Mouse (Mus musculus) kidney, embryonic 15.5 days (tissue): ENCODE measurements around the gene Zp3. TPM values are rescaled to one million over a fixed set of nuclear protein-coding genes. Genes with fewer than 3 reads are reported as not detected.

Experiments
- ATAC-seq: fragments of 200-750 bp; cut with Nextera tagmentation; replicated peaks from 2 replicates; pipeline ENCODE4 v1.8.0; 2017; ENCODE audit warnings: moderate TSS enrichment; ENCODE audit not compliant: low FRiP score
- H3K27ac ChIP-seq: fragments of 300-500 bp; sonication (generic); 2 replicates; pipeline ENCODE4 v1.5.1; 2015; ENCODE audit warnings: mild to moderate bottlenecking, inconsistent platforms
- H3K27me3 ChIP-seq: fragments of 300-500 bp; sonication (generic); 2 replicates; pipeline ENCODE4 v1.6.1; 2015; ENCODE audit warnings: inconsistent platforms
- H3K36me3 ChIP-seq: fragments of 300-500 bp; sonication (generic); 2 replicates; pipeline ENCODE4 v1.6.1; 2015; ENCODE audit warnings: inconsistent platforms
- H3K4me1 ChIP-seq: fragments of 300-500 bp; sonication (generic); 2 replicates; pipeline ENCODE4 v1.6.1; 2015; ENCODE audit warnings: inconsistent platforms
- H3K4me2 ChIP-seq: fragments of 300-500 bp; sonication (generic); 2 replicates; pipeline ENCODE4 v1.6.1; 2015; ENCODE audit warnings: moderate library complexity, mild to moderate bottlenecking, inconsistent platforms
- H3K4me3 ChIP-seq: fragments of 300-500 bp; sonication (generic); replicated peaks from 2 replicates; pipeline ENCODE4 v1.5.1; 2015; ENCODE audit warnings: mild to moderate bottlenecking, inconsistent platforms
- H3K9ac ChIP-seq: fragments of 300-500 bp; sonication (generic); 2 replicates; pipeline ENCODE4 v1.6.1; 2015; ENCODE audit warnings: mild to moderate bottlenecking, inconsistent platforms
- H3K9me3 ChIP-seq: fragments of 300-500 bp; sonication (generic); replicated peaks from 2 replicates; pipeline ENCODE4 v1.6.1; 2016; ENCODE audit warnings: inconsistent platforms
- WGBS: fragments of 180-500 bp; shearing (Covaris S2); methylation state at CpG from one replicate; pipeline ENCODE4 v1.1.7; 2015; ENCODE audit warnings: mixed read lengths; 5-methylcytosine and 5-hydroxymethylcytosine counted together
- polyA plus RNA-seq: library from polyadenylated mRNA; unstranded; fragments of >200 nt; fragmentation: Nextera tagmentation; extraction: Ambion mirVana; gene quantifications from 2 replicates; pipeline ENCODE4 v1.2.1, GENCODE M21; 2015

Zp3 gene
- polyA plus RNA-seq: 0.30 TPM in 1 of 2 replicates, not detected in the other

DNA sequence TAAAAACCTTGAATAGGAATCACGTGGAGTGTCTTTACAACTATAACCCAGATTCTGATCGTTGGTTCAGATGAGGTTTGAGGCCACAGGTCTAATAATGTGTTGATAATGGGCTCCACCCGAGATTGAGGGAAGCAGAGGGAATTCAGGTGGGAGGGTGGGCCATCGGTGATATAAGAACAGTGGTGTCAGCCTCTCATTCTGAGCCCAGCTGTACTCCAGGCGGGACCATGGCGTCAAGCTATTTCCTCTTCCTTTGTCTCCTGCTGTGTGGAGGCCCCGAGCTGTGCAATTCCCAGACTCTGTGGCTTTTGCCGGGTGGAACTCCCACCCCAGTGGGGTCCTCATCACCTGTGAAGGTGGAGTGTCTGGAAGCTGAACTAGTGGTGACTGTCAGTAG is at the start of gene Zp3:
Zp3 (plus strand) TSS at position 196 of the 400 bp plus-strand sequence.
- no peak within 1 kb of the TSS for H3K27ac ChIP-seq
- 69% methylated on average over 8 of the region's 8 CpGs for WGBS
- H3K9me3 ChIP-seq: no peaks in the 10 kb centered on the region
- H3K4me1 ChIP-seq: no peaks in the 10 kb centered on the region
- no peaks in the 10 kb centered on the region for H3K36me3 ChIP-seq
- no peak within 1 kb of the TSS for H3K4me3 ChIP-seq
- no peak within 1 kb of the TSS for H3K9ac ChIP-seq
- no peak within 1 kb of the TSS for H3K4me2 ChIP-seq
- no peak for ATAC-seq
- no peaks in the 10 kb centered on the region for H3K27me3 ChIP-seq

DNA sequence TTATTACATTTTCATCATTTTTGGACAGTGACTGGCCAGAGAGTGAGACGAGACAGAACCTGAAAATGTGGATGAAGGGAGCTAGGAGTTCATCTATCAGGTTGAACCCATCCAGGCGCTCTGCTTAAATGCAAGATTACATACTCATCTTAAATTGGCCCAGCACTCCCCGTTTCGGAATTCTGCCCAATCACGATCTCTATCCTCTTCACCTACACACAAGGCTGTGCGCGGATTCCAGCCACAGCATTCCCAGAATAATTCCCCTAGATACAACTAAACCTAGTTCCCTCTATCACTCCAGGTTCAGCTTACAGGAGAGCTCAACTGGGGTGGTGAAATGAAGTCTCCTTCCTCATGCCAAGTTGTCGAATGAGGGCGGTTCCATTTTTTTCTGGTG is 48.4 kb upstream of the Zp3 start:
- H3K27ac ChIP-seq: no peak overlapping the region
- no peaks in the 10 kb centered on the region for H3K27me3 ChIP-seq
- H3K4me3 ChIP-seq: no peak overlapping the region
- H3K9me3 ChIP-seq: no peaks in the 10 kb centered on the region
- no peak overlapping the region for H3K9ac ChIP-seq
- H3K36me3 ChIP-seq: peaks cover 60% of the 10 kb centered on the region
- WGBS: 93% methylated on average over 9 of the region's 9 CpGs
- no peak overlapping the region for H3K4me2 ChIP-seq
- ATAC-seq: no peak
- peaks cover 23% of the 10 kb centered on the region for H3K4me1 ChIP-seq

DNA sequence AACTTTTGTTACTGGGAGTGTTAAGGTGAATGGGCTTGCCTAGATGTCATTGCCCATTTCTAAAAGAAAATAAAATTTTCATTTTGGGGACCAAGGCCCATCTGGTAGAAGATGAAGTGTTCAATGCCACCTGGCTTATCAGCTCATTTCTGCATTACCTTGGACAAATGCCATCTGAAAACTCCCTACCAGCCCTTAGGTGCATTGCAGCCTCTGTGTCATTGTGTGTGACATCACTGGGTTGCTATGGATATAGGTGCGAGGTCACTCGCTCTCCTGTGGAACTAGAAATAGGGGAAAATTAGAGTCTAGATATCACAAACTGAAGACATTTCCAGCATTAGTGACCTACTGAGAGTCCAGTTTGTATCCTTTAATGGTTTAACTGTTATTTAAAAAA is 47.5 kb upstream of the Zp3 start:
- H3K4me1 ChIP-seq: peaks cover 23% of the 10 kb centered on the region
- no peak overlapping the region for H3K27ac ChIP-seq
- WGBS: 76% methylated on average over 2 of the region's 2 CpGs
- H3K27me3 ChIP-seq: no peaks in the 10 kb centered on the region
- ATAC-seq: no peak
- peaks cover 52% of the 10 kb centered on the region for H3K36me3 ChIP-seq
- no peak overlapping the region for H3K4me3 ChIP-seq
- H3K9ac ChIP-seq: no peak overlapping the region
- no peaks in the 10 kb centered on the region for H3K9me3 ChIP-seq
- peak overlapping the region; percentile 35 for H3K4me2 ChIP-seq

DNA sequence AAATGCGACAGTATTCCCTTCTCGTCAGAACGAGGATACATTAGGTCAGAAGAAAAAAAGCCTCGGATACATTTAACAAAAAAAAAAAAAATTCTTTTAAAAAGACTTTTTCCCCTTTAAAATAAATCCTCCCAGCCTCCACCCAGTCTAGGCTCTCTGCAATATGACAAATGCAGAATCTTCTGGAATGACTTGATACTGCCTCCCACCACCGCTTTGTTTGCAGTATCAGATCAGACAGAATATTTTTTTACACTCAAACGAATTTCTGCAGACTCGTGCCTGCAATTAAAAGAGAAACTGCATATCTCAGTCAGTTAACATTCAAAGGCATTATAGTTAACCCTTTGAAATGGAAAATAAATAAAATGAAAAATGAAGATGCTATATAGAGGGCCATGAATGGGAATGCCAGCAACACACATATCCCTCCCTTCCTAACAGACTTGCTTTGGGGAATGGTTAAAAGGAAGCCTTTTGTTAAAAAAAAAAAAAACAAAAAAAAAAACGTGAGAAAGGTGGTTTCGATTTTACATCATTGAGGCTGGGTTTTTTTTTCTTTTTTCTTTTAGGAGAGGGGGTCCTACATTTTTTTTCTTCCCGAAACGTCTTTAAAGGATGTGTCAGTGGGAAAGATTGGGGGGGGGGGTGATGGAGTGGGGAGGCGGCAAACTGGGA is 46.5 kb upstream of the Zp3 start:
- H3K4me1 ChIP-seq: peaks cover 23% of the 10 kb centered on the region
- H3K9ac ChIP-seq: peak overlapping the region; percentile 93
- peak overlapping the region; percentile 97 for H3K4me3 ChIP-seq
- no peaks in the 10 kb centered on the region for H3K9me3 ChIP-seq
- 7% methylated on average over 12 of the region's 12 CpGs for WGBS
- H3K4me2 ChIP-seq: peak overlapping the region; percentile 64
- H3K27ac ChIP-seq: peak overlapping the region; percentile 98
- H3K36me3 ChIP-seq: peaks cover 42% of the 10 kb centered on the region
- no peaks in the 10 kb centered on the region for H3K27me3 ChIP-seq
- ATAC-seq: no peak

DNA sequence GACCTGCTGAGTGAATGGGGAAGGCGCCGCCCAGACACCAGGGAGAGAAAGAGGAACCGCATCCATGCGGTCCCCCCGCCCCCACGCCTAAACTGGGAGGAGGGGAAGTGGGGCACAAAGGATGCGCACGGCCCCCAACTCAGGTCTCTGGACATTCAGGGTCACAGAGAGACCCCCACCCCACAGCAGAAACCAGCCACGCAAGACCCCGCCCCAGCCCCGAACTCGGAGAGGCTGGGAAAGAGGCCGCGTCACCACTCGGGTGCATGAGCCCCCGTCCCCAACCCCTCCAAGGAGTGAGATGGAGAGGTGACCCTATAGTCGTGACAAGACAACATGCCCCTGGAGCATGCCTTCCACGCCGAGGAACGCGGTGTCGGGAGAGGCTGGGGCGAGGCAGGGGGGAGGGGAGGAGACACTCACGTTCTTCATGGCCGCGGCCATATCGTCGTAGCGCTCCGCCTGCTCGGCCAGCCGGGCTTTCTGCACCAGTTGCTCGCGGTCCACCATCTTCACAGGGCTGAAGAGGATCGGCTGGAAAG is 45.9 kb upstream of the Zp3 start:
- Histone ChIP-seq H3K27me3 (no peaks in the 10 kb centered on the region), H3K4me2 (peak overlapping the region; percentile 64), H3K9ac (peak overlapping the region; percentile 93), H3K9me3 (no peaks in the 10 kb centered on the region), H3K27ac (peak overlapping the region; percentile 98), H3K36me3 (peaks cover 36% of the 10 kb centered on the region), H3K4me1 (peaks cover 23% of the 10 kb centered on the region), H3K4me3 (peak overlapping the region; percentile 97)
- under 1% methylated on average over 33 of the region's 35 CpGs for WGBS
- peak; percentile 75 for ATAC-seq

DNA sequence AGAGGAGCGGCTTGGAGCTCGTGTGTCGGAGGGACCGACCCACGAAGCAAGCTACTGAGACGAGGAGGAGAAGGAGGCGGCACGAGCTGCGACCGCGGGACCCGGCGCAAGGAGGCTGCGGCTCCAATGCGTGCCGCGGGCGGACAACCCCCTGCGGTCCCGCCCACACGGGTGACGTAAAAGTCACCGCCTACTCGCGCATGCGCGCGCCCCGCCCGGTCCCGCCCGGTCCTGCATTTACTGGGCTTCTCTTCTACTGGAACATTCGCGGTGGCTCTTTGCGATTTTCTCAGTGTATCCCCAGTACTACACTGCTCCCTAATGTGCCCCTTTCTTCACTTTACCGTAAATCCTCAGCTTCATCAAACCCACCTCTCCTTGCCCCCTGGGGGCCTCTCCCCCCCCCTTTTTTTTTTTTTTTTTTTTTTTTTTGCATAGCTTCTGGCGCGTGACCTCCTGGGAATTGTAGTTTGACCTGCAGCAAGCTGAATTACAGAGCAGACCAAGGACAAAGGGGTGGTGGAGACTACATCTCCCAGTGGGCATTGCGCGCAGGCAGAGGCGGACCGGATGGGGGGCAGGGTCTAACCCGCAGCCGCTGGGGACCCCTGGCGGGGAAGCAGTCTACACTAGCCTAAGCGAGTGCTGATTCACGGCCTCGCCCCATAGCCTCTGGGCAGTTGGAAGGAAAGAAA is 45.3 kb upstream of the Zp3 start, which contains the start of gene Ywhag:
Ywhag (minus strand) TSS at position 136 of the 695 bp plus-strand sequence.
- H3K4me2 ChIP-seq: peak within 1 kb of the TSS; percentile 64
- peak within 1 kb of the TSS; percentile 93 for H3K9ac ChIP-seq
- no peaks in the 10 kb centered on the region for H3K9me3 ChIP-seq
- H3K4me3 ChIP-seq: peak within 1 kb of the TSS; percentile 97
- H3K27ac ChIP-seq: peak within 1 kb of the TSS; percentile 98
- ATAC-seq: peak; percentile 97
- peaks cover 29% of the 10 kb centered on the region for H3K36me3 ChIP-seq
- no peaks in the 10 kb centered on the region for H3K27me3 ChIP-seq
- under 1% methylated on average over 48 of the region's 48 CpGs for WGBS
- peaks cover 23% of the 10 kb centered on the region for H3K4me1 ChIP-seq

DNA sequence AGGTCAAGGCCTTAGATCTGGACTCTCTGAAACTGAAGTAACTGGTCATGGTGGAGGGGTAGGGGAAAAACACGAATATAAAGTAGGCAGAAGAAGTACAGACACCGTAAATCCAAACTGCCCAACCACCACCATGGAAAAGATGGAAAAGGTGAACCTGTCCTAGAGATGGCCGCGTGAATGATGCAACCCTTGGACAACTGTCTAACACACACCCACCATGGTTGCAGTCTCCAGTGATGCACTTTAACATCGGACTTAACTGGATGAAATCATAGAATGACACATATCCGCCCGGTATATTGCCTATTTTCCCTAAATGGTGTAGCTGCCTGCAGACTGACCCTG is 44.7 kb upstream of the Zp3 start:
- WGBS: 54% methylated on average over 7 of the region's 7 CpGs
- Histone ChIP-seq H3K9me3 (no peaks in the 10 kb centered on the region), H3K4me2 (peak overlapping the region; percentile 64), H3K4me3 (peak overlapping the region; percentile 97), H3K27ac (peak overlapping the region; percentile 98), H3K36me3 (peaks cover 24% of the 10 kb centered on the region), H3K9ac (no peak overlapping the region), H3K4me1 (peaks cover 23% of the 10 kb centered on the region), H3K27me3 (no peaks in the 10 kb centered on the region)
- peak; percentile 31 for ATAC-seq

DNA sequence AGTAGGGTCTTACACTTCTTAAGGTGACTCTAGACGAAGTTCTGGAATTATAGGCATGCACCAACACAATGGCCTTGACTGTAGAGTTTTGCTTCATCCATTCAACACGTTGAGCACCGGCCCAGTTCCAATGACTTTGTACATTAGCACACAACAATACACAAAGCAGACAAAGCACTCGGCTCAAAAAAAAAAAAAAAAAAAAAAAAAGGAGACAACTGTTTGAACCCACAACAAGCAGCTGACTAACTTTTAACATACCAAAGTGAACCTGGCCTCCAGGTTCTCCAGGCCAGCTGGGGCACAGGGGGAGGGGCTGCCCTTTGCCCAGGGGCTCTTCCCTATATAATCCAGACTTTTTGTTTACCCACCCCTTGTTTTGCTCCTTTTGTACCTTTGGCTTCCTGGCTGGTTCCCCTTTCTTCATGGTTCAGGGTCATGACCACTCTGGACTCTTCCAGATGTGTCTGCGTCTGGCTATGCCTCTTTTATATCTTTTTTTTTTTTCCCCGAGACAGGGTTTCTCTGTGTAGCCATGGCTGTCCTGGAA is 44.2 kb upstream of the Zp3 start:
- peaks cover 18% of the 10 kb centered on the region for H3K36me3 ChIP-seq
- 83% methylated on average over 6 of the region's 6 CpGs for WGBS
- no peaks in the 10 kb centered on the region for H3K27me3 ChIP-seq
- no peak overlapping the region for H3K9ac ChIP-seq
- ATAC-seq: no peak
- no peak overlapping the region for H3K27ac ChIP-seq
- no peak overlapping the region for H3K4me3 ChIP-seq
- H3K4me1 ChIP-seq: peaks cover 26% of the 10 kb centered on the region
- H3K4me2 ChIP-seq: no peak overlapping the region
- no peaks in the 10 kb centered on the region for H3K9me3 ChIP-seq

DNA sequence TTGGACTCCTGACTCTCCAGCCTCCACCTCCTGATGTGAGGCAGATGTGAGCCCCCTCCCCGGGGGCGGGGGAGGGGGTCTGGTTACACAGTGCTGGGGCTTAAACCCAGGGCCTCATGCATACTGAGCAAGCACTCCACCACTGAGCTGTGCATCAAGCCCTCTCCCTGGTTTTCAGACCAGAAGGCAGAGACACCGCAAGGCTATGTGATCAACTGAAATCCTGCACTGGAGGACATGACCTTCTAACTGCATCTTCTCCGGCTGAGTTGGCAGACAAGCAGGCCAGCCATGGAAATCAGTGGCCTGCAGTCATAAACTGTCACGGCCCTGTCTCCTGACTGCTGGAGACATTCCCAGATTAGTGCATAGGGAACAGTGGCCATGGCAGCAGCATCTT is 39.3 kb upstream of the Zp3 start:
- Histone ChIP-seq H3K4me2 (no peak overlapping the region), H3K9me3 (no peaks in the 10 kb centered on the region), H3K4me1 (0 out of 2 replicates have a peak, but pooled peaks cover 4% of the 10 kb centered on the region), H3K4me3 (no peak overlapping the region), H3K9ac (no peak overlapping the region), H3K27ac (0 out of 2 replicates have a peak overlapping the region, but pooled peaks have one; percentile 6), H3K27me3 (no peaks in the 10 kb centered on the region), H3K36me3 (no peaks in the 10 kb centered on the region)
- peak; percentile 54; the same call in 1 of the 2 replicates for ATAC-seq
- WGBS: 30% methylated on average over 5 of the region's 5 CpGs

DNA sequence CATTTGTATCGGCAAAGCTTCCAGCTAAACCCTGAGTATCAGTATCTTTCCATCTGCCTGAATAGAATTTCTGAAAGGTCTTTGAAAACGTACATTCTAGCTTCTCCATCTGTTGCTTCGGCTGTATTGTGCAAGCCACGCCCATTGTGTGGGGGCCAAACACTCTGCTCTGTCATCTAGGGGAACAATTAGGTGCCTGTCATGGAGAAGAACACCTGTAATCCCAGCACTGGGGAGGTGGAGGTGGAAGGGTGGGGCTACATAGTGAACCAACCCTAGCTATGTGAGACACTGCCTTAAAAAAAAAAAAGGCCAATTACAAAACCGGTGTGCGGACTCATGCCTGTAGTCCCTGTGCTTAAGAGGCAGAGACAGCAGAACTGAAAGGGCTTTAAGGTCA is 37.2 kb upstream of the Zp3 start:
- Histone ChIP-seq H3K36me3 (no peaks in the 10 kb centered on the region), H3K9me3 (no peaks in the 10 kb centered on the region), H3K9ac (no peak overlapping the region), H3K4me3 (no peak overlapping the region), H3K27me3 (no peaks in the 10 kb centered on the region), H3K4me2 (no peak overlapping the region), H3K27ac (no peak overlapping the region), H3K4me1 (peaks cover 4% of the 10 kb centered on the region; the same call in 1 of the 2 replicates)
- 75% methylated on average over 6 of the region's 6 CpGs for WGBS
- ATAC-seq: no peak

DNA sequence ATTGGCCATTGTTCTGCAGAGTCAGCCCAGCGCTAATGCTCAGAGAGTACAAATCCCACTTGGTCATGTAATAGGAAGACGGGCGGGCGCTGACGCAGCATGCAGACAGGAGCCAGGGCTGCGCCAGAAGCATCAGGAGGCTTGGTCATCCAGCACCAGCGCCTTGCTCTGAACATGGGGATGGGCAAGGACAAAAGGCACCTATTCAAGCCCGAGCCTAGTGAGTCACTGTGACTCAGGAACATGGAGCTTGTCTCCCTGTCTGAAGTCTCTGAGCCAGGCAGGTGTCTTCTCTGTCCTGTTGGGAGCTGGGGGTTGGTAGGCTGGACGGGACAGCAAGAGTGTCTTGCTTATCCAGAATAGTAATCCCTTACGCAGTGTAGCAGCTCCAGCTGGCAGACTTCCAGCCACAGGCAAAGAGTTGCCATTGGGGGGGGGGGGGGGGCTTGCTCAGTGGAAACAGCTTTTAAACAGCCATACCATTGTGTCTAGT is 33.9 kb upstream of the Zp3 start:
- H3K36me3 ChIP-seq: no peaks in the 10 kb centered on the region
- no peak overlapping the region for H3K27ac ChIP-seq
- H3K4me1 ChIP-seq: no peaks in the 10 kb centered on the region; the same call in 1 of the 2 replicates
- H3K9ac ChIP-seq: no peak overlapping the region
- no peaks in the 10 kb centered on the region for H3K27me3 ChIP-seq
- 64% methylated on average over 10 of the region's 10 CpGs for WGBS
- H3K4me2 ChIP-seq: no peak overlapping the region
- no peak for ATAC-seq
- no peaks in the 10 kb centered on the region for H3K9me3 ChIP-seq
- no peak overlapping the region for H3K4me3 ChIP-seq

DNA sequence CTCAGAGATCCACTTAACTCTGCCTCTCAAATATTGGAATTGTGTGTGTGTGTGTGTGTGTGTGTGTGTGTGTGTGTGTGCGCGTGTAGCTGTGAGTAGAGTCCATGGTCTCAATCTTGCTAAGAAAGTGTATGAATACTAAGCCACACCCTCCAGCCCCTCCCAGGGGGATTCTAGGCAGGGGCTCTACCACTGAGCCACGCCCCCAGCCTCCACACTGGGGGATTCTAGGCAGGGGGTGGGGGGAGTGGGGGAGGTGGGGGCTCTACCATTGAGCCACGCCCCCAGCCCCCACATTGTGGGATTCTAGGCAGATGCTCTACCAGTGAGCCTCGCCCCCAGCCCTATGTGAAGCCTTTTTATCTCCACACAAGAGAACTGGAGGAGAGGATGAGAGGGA is 33.3 kb upstream of the Zp3 start:
- H3K4me2 ChIP-seq: no peak overlapping the region
- no peak overlapping the region for H3K4me3 ChIP-seq
- H3K9ac ChIP-seq: no peak overlapping the region
- peaks cover 3% of the 10 kb centered on the region; the same call in 1 of the 2 replicates for H3K4me1 ChIP-seq
- H3K27ac ChIP-seq: no peak overlapping the region
- no peaks in the 10 kb centered on the region for H3K36me3 ChIP-seq
- 78% methylated on average over 5 of the region's 5 CpGs for WGBS
- ATAC-seq: no peak
- no peaks in the 10 kb centered on the region for H3K27me3 ChIP-seq
- no peaks in the 10 kb centered on the region for H3K9me3 ChIP-seq
